Mouse (Mus musculus) hindbrain, embryonic 13.5 days (tissue): ENCODE data around the gene Acadl. TPM values are rescaled to one million over a fixed set of nuclear protein-coding genes. Genes with fewer than 3 reads are reported as not detected.
A peak's percentile ranks its signal among the peaks of the same experiment; 100 is the strongest.

ENCODE experiments used
- ATAC-seq: fragments of 200-750 bp; cut with Nextera tagmentation; 2 replicates; pipeline ENCODE4 v1.8.0; 2017; ENCODE audit warnings: moderate TSS enrichment; ENCODE audit not compliant: low FRiP score
- H3K27ac ChIP-seq: fragments of 300-500 bp; sonication (generic); 2 replicates; pipeline ENCODE4 v1.5.1; 2015; ENCODE audit warnings: inconsistent platforms, mild to moderate bottlenecking, moderate library complexity
- H3K27me3 ChIP-seq: fragments of 300-500 bp; sonication (generic); 2 replicates; pipeline ENCODE4 v1.6.1; 2015; ENCODE audit warnings: mild to moderate bottlenecking, inconsistent platforms
- H3K36me3 ChIP-seq: fragments of 300-500 bp; sonication (generic); 2 replicates; pipeline ENCODE4 v1.6.1; 2015; ENCODE audit warnings: mild to moderate bottlenecking, inconsistent platforms
- H3K4me1 ChIP-seq: fragments of 300-500 bp; sonication (generic); replicated peaks from 2 replicates; pipeline ENCODE4 v1.6.1; 2015; ENCODE audit warnings: inconsistent platforms
- H3K4me2 ChIP-seq: fragments of 300-500 bp; sonication (generic); 2 replicates; pipeline ENCODE4 v1.6.1; 2015; ENCODE audit warnings: inconsistent platforms, mild to moderate bottlenecking, moderate library complexity
- H3K4me3 ChIP-seq: fragments of 300-500 bp; sonication (generic); 2 replicates; pipeline ENCODE4 v1.5.1; 2015; ENCODE audit warnings: mild to moderate bottlenecking, inconsistent platforms
- H3K9ac ChIP-seq: fragments of 300-500 bp; sonication (generic); 2 replicates; pipeline ENCODE4 v1.6.1; 2015; ENCODE audit warnings: mild to moderate bottlenecking, inconsistent platforms
- H3K9me3 ChIP-seq: fragments of 300-500 bp; sonication (generic); 2 replicates; pipeline ENCODE4 v1.6.1; 2016; ENCODE audit warnings: inconsistent platforms
- WGBS: fragments of 180-500 bp; shearing (Covaris S2); methylation state at CpG from one replicate; pipeline ENCODE4 v1.1.7; 2015; 5-methylcytosine and 5-hydroxymethylcytosine counted together
- polyA plus RNA-seq: library from polyadenylated mRNA; unstranded; fragments of >200 nt; fragmentation: Nextera tagmentation; extraction: Ambion mirVana; gene quantifications from 2 replicates; pipeline ENCODE4 v1.2.1, GENCODE M21; 2015

Gene Acadl
- polyA plus RNA-seq: 55.9 and 65.3 TPM in 2 replicates

GRCm38 (mm10) chr1:66862712-66863511 is at the start of gene Acadl:
TSS of gene Acadl (minus strand) at chr1:66863277.
- H3K9me3 ChIP-seq: peaks cover 3% of the 10 kb centered on the region; the same call in 1 of the 2 replicates
- H3K4me2 ChIP-seq: peak within 1 kb of the TSS; percentile 79
- no peaks in the 10 kb centered on the region for H3K36me3 ChIP-seq
- peaks cover 6% of the 10 kb centered on the region for H3K4me1 ChIP-seq
- H3K27ac ChIP-seq: peak within 1 kb of the TSS; percentile 71
- under 1% methylated on average over 64 of the region's 85 CpGs for WGBS
- H3K27me3 ChIP-seq: 0 out of 2 replicates have a peak, but pooled peaks cover 2% of the 10 kb centered on the region
- peak; percentile 88 for ATAC-seq
- H3K9ac ChIP-seq: peak within 1 kb of the TSS; percentile 80
- H3K4me3 ChIP-seq: peak within 1 kb of the TSS; percentile 82

DNA sequence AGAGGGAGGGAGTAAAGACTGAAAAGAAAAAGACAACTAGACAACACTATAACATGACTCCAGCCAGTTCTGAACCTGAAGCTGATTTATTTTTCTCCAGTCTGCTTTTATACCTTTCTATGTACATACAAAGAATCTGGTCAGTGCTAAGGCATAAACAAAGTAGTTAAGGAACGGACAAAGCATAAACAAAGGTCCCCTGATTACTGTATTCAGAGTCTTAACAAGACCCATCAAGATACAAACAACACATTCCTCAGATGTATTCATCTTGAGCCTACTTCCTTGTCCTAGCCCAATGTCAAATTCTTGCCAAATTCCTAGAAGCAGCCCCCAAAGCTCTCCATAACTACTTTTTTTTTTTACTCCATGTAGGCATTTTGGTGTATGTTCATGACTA is 49.2 kb upstream of the Acadl start:
- H3K4me1 ChIP-seq: no peaks in the 10 kb centered on the region
- H3K27me3 ChIP-seq: no peaks in the 10 kb centered on the region
- no peak overlapping the region for H3K27ac ChIP-seq
- H3K9me3 ChIP-seq: no peaks in the 10 kb centered on the region
- 92% methylated on average over 1 of the region's 1 CpGs for WGBS
- H3K4me3 ChIP-seq: no peak overlapping the region
- H3K36me3 ChIP-seq: no peaks in the 10 kb centered on the region
- no peak overlapping the region for H3K4me2 ChIP-seq
- no peak for ATAC-seq
- H3K9ac ChIP-seq: no peak overlapping the region

DNA sequence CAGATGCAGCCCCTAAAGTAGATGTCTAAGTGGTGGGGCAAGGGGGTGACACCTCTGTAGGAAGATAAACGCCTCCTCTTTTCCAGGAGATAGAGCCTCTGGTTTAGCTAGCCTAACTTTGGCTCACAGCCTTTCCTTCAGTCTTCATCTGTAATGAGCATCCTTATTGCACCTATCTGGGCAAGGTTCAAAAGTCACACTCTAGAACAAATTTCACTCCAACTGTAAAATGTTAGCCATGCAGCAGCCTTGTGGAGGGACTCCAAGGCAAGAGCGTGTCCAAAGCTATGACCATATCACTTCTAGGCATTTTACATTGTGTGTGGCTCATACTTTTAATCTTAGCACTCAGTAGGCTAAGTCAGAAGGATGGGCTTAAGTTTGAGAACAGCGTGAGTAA is 39.5 kb upstream of the Acadl start:
- no peak for ATAC-seq
- Histone ChIP-seq H3K27ac (no peak overlapping the region), H3K4me1 (peaks cover 1% of the 10 kb centered on the region), H3K27me3 (no peaks in the 10 kb centered on the region), H3K36me3 (no peaks in the 10 kb centered on the region), H3K9ac (no peak overlapping the region), H3K4me3 (no peak overlapping the region), H3K4me2 (no peak overlapping the region), H3K9me3 (no peaks in the 10 kb centered on the region)
- 96% methylated on average over 3 of the region's 3 CpGs for WGBS

GRCm38 (mm10) chr1:66900946-66901345 is 37.9 kb upstream of the Acadl start:
- no peak overlapping the region for H3K27ac ChIP-seq
- no peaks in the 10 kb centered on the region for H3K36me3 ChIP-seq
- 93% methylated on average over 4 of the region's 4 CpGs for WGBS
- H3K4me1 ChIP-seq: peaks cover 11% of the 10 kb centered on the region
- no peak overlapping the region for H3K4me2 ChIP-seq
- H3K9ac ChIP-seq: no peak overlapping the region
- H3K27me3 ChIP-seq: no peaks in the 10 kb centered on the region
- H3K4me3 ChIP-seq: no peak overlapping the region
- H3K9me3 ChIP-seq: no peaks in the 10 kb centered on the region
- ATAC-seq: no peak

- no peak overlapping the region for H3K9ac ChIP-seq
- no peaks in the 10 kb centered on the region for H3K27me3 ChIP-seq
- no peak overlapping the region for H3K4me3 ChIP-seq
- no peak overlapping the region for H3K27ac ChIP-seq
- no peaks in the 10 kb centered on the region for H3K9me3 ChIP-seq
- peaks cover 14% of the 10 kb centered on the region for H3K4me1 ChIP-seq
- no peak for ATAC-seq
- H3K4me2 ChIP-seq: no peak overlapping the region
- no peaks in the 10 kb centered on the region for H3K36me3 ChIP-seq
- WGBS: 68% methylated on average over 7 of the region's 7 CpGs
These were observed 35.2 kb upstream of the Acadl start for GRCm38 (mm10) chr1:66898261-66898660.

DNA sequence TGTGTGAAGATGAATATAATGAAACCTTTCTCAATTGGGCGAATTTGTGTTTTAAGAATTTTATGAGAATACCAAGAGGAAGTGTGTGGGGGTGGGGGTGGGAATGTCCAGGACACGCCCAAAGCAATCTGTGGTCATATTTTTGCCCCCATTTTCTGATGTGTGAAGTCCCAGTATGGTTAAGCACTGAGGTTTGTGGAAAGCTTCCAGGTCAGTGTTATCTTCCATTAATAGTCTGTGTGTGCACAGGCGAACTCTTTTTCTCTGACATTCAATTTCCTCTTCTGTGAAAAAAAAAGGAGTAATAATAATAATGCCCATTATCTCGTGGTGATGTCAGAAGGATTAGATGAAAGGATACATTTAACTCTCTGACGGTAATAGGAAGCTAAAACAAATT is 33.5 kb upstream of the Acadl start:
- H3K4me3 ChIP-seq: no peak overlapping the region
- H3K4me2 ChIP-seq: peak overlapping the region; percentile 40
- H3K4me1 ChIP-seq: peaks cover 14% of the 10 kb centered on the region
- no peaks in the 10 kb centered on the region for H3K36me3 ChIP-seq
- ATAC-seq: peak; percentile 77
- no peaks in the 10 kb centered on the region for H3K9me3 ChIP-seq
- peak overlapping the region; percentile 63; the same call in 1 of the 2 replicates for H3K9ac ChIP-seq
- H3K27me3 ChIP-seq: no peaks in the 10 kb centered on the region
- H3K27ac ChIP-seq: peak overlapping the region; percentile 88
- WGBS: 48% methylated on average over 5 of the region's 5 CpGs

DNA sequence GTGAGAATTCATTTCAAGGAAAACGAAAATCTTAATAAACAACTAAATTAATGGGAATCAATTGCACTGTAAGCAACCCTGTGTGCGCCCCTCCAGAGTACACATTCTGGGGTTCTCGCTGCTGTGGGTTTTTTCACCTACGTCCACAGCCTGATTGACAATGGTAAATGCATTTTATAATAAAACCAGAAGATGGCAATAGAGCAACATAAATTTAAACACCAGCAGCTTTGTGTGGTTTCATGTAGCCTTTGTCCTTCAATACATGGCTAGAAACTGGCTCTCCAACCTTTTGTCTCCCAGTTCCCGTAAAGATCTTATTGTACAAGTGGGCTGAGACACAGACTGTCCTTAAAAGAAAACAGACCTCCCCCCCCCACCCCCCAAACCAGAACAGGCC is 33.0 kb upstream of the Acadl start:
- no peaks in the 10 kb centered on the region for H3K36me3 ChIP-seq
- H3K4me3 ChIP-seq: no peak overlapping the region
- H3K27me3 ChIP-seq: no peaks in the 10 kb centered on the region
- peak overlapping the region; percentile 63; the same call in 1 of the 2 replicates for H3K9ac ChIP-seq
- H3K27ac ChIP-seq: peak overlapping the region; percentile 88
- H3K9me3 ChIP-seq: no peaks in the 10 kb centered on the region
- peak overlapping the region; percentile 40 for H3K4me2 ChIP-seq
- peaks cover 14% of the 10 kb centered on the region for H3K4me1 ChIP-seq
- peak; percentile 85 for ATAC-seq
- WGBS: 33% methylated on average over 5 of the region's 5 CpGs

GRCm38 (mm10) chr1:66895837-66896118 is 32.7 kb upstream of the Acadl start:
- Histone ChIP-seq H3K4me3 (no peak overlapping the region), H3K4me2 (peak overlapping the region; percentile 40), H3K36me3 (no peaks in the 10 kb centered on the region), H3K9ac (0 out of 2 replicates have a peak overlapping the region, but pooled peaks have one; percentile 63), H3K9me3 (no peaks in the 10 kb centered on the region), H3K27me3 (no peaks in the 10 kb centered on the region), H3K27ac (peak overlapping the region; percentile 88), H3K4me1 (peaks cover 14% of the 10 kb centered on the region)
- peak; percentile 83 for ATAC-seq

DNA sequence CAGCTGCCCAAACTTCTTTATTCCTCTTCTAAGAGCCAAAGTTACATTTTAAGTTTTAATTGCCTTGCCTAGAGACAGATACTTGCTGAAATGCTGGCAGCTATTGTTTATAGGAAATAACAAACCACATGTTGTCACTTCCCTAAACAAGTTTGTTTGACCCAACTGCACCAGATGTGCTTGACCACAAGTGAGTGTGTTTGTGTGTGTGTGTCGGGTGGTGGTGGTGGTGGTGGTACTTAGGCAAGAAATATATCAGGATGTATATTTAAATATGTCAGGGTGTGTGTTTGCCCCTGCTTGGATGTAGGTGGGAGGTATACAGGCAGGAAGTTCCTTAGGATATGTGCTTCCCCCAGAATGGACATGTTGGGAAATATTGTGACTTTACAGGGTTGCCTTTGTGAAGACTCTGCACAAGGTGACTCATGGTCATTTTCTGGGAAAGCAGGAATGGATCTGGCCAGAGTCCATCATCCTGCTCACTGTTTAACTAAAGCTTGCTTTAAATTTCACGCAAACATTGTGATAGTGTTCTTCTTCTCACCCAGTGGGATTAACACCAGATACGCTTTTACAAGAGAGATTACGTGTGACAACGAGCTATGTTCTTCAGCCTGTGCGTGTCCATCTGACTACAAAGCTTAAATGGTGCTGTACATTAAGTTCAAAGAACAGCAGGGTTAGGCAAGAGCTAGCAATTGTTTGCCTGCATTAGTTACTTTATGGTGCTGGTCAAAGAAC is 32.2 kb upstream of the Acadl start:
- no peak for ATAC-seq
- peaks cover 14% of the 10 kb centered on the region for H3K4me1 ChIP-seq
- no peaks in the 10 kb centered on the region for H3K9me3 ChIP-seq
- H3K4me3 ChIP-seq: no peak overlapping the region
- no peak overlapping the region for H3K9ac ChIP-seq
- no peaks in the 10 kb centered on the region for H3K36me3 ChIP-seq
- no peak overlapping the region for H3K4me2 ChIP-seq
- no peaks in the 10 kb centered on the region for H3K27me3 ChIP-seq
- 82% methylated on average over 6 of the region's 6 CpGs for WGBS
- H3K27ac ChIP-seq: no peak overlapping the region

DNA sequence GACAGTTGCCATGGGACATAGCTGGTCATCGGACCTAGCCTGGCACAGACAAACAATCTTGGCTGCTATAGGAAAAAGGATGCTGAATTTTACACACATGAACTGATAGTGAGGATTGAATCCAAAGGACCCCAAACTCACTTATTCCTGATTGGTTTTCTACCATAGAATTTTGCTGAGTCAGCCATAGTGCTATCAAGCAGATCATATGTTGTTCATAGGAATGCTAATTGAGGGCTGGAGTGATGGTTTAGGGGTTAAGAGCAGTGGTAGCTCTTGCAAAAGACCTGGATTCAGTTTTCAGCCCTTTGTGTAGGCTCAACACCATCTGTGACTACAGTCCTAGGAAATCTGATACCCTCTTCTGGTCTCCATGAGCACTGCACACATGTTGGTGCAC is 24.1 kb upstream of the Acadl start:
- H3K36me3 ChIP-seq: no peaks in the 10 kb centered on the region

GRCm38 (mm10) chr1:66880217-66880616 is 17.1 kb upstream of the Acadl start:
- Histone ChIP-seq H3K36me3 (no peaks in the 10 kb centered on the region), H3K4me3 (no peak overlapping the region), H3K4me2 (no peak overlapping the region), H3K27ac (no peak overlapping the region), H3K9me3 (no peaks in the 10 kb centered on the region), H3K27me3 (no peaks in the 10 kb centered on the region), H3K4me1 (no peaks in the 10 kb centered on the region), H3K9ac (no peak overlapping the region)
- no peak for ATAC-seq
- WGBS: 88% methylated on average over 2 of the region's 2 CpGs

More for the DNA sequence above, 24.1 kb upstream of the Acadl start:
- Histone ChIP-seq H3K9ac (no peak overlapping the region), H3K4me2 (no peak overlapping the region), H3K4me3 (no peak overlapping the region), H3K4me1 (no peaks in the 10 kb centered on the region), H3K9me3 (no peaks in the 10 kb centered on the region), H3K27ac (no peak overlapping the region), H3K27me3 (no peaks in the 10 kb centered on the region)
- 100% methylated on average over 1 of the region's 1 CpGs for WGBS
- no peak for ATAC-seq

DNA sequence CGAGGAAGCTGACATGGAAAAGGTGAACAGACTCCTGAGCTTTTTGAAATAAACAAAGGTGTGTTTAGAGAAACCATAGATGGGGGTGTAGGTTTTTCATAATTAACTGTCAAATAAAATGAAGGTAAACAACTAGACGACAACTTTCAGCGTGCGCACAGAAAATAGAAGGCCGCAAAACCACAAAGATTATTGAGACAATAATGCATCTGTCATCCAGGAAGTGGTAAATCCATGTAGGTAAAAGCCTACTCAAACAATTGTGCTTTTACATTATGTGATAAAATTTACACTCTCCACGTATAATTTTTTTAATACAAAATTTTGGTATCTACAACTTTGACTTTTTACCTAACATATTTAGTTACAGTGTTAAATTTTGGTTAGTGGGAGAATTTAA is 11.7 kb upstream of the Acadl start:
- Histone ChIP-seq H3K4me2 (no peak overlapping the region), H3K27me3 (no peaks in the 10 kb centered on the region), H3K36me3 (no peaks in the 10 kb centered on the region), H3K4me1 (no peaks in the 10 kb centered on the region; the same call in 1 of the 2 replicates), H3K9ac (no peak overlapping the region), H3K9me3 (no peaks in the 10 kb centered on the region), H3K27ac (no peak overlapping the region), H3K4me3 (no peak overlapping the region)
- no peak for ATAC-seq
- WGBS: 96% methylated on average over 6 of the region's 6 CpGs
